Mouse (Mus musculus): ENCODE measurements around the gene Cs.
"Not testable (repeated sequence)": the region's sequence is repeated elsewhere in the genome, so short reads cannot be mapped to it uniquely, and the experiment has no call there.

Cs gene

GRCm38 (mm10) chr10:128332358-128333249 lies 4.9 kb upstream of the Cs start:
- not testable (repeated sequence) for DNase-seq (ENCODE audit: low read depth, low spot score)

- peak; percentile 86 for DNase-seq (ENCODE audit: low read depth, low spot score)
Observed at GRCm38 (mm10) chr10:128335582-128335981, 2.0 kb upstream of the Cs start.

GRCm38 (mm10) chr10:128336195-128336594 lies 1.3 kb upstream of the Cs start:
- DNase-seq (ENCODE audit: low read depth, low spot score): no peak

GRCm38 (mm10) chr10:128336597-128336996 lies 937 bp upstream of the Cs start:
- DNase-seq (ENCODE audit: low read depth, low spot score): no peak

- peak; percentile 71 for DNase-seq (ENCODE audit: low read depth, low spot score)
Observed at GRCm38 (mm10) chr10:128338415-128338814, 881 bp downstream of the Cs start.

GRCm38 (mm10) chr10:128338948-128339347 lies 1.4 kb downstream of the Cs start:
- DNase-seq (ENCODE audit: low read depth, low spot score): no peak

- DNase-seq (ENCODE audit: low read depth, low spot score): peak; percentile 48
Observed at GRCm38 (mm10) chr10:128340257-128340656, 2.7 kb downstream of the Cs start.

- peak; percentile 45 for DNase-seq (ENCODE audit: low read depth, low spot score)
Observed at GRCm38 (mm10) chr10:128343436-128343835, 5.9 kb downstream of the Cs start.

- DNase-seq (ENCODE audit: low read depth, low spot score): peak; percentile 88
Observed at GRCm38 (mm10) chr10:128344568-128345275, 7.2 kb downstream of the Cs start.

- DNase-seq (ENCODE audit: low read depth, low spot score): no peak
Observed at GRCm38 (mm10) chr10:128347541-128347940, 10.0 kb downstream of the Cs start.

GRCm38 (mm10) chr10:128358796-128359195 lies 21.3 kb downstream of the Cs start:
- DNase-seq (ENCODE audit: low read depth, low spot score): peak; percentile 54

- DNase-seq (ENCODE audit: low read depth, low spot score): no peak
Observed at GRCm38 (mm10) chr10:128359226-128359625, 21.7 kb downstream of the Cs start.

- no peak for DNase-seq (ENCODE audit: low read depth, low spot score)
Observed at GRCm38 (mm10) chr10:128361836-128362235, 24.3 kb downstream of the Cs start.

GRCm38 (mm10) chr10:128362568-128362967 lies 25.0 kb downstream of the Cs start:
- peak; percentile 42 for DNase-seq (ENCODE audit: low read depth, low spot score)

- no peak for DNase-seq (ENCODE audit: low read depth, low spot score)
Observed at GRCm38 (mm10) chr10:128367899-128368401, 30.4 kb downstream of the Cs start.

GRCm38 (mm10) chr10:128368402-128369217 lies 31.1 kb downstream of the Cs start, which contains the start of gene Coq10a:
Gene Coq10a (minus strand): TSS chr10:128368997.
- peak; percentile 92 for DNase-seq (ENCODE audit: low read depth, low spot score)

GRCm38 (mm10) chr10:128369218-128369543 lies 31.6 kb downstream of the Cs start:
- DNase-seq (ENCODE audit: low read depth, low spot score): no peak

GRCm38 (mm10) chr10:128369599-128369998 lies 32.1 kb downstream of the Cs start:
- no peak for DNase-seq (ENCODE audit: low read depth, low spot score)

GRCm38 (mm10) chr10:128370021-128370420 lies 32.5 kb downstream of the Cs start:
- DNase-seq (ENCODE audit: low read depth, low spot score): no peak

- DNase-seq (ENCODE audit: low read depth, low spot score): no peak
Observed at GRCm38 (mm10) chr10:128370601-128371000, 33.1 kb downstream of the Cs start.

- DNase-seq (ENCODE audit: low read depth, low spot score): peak; percentile 34
Observed at GRCm38 (mm10) chr10:128372142-128372541, 34.6 kb downstream of the Cs start.

Data from A20 (cell line).